Mouse (Mus musculus) adrenal gland, adult (tissue): Measurements from ENCODE around the gene Ldhal6b.

Experiments used
- DNase-seq, 2 experiments: peaks; one replicate each; pipeline ENCODE4 v3.0.0; 2022 to 2023; ENCODE audit warnings: low spot score in 1 of 2; ENCODE audit not compliant: inconsistent age in 2 of 2

The Ldhal6b gene

DNA sequence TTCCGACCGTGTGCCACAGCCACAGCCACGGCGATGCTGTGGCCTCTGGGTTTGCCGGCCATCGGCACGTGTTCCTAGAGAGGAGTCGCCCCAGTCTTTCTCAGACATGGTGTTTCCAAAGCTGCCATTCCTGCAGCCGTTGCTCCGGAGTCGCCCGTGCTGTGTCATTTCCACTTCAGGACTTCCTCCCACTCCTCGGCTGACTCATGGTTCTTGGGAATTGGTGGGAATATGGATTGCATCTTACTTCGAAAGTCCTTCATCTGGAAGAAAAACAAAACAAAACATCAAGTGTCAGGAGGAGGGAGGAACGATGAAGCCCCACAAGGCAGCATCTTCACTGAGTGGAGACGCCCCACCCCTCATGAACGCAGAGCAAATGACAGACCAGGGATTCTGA lies 7.4 kb downstream of the Ldhal6b start:
- DNase-seq, result no peak

DNA sequence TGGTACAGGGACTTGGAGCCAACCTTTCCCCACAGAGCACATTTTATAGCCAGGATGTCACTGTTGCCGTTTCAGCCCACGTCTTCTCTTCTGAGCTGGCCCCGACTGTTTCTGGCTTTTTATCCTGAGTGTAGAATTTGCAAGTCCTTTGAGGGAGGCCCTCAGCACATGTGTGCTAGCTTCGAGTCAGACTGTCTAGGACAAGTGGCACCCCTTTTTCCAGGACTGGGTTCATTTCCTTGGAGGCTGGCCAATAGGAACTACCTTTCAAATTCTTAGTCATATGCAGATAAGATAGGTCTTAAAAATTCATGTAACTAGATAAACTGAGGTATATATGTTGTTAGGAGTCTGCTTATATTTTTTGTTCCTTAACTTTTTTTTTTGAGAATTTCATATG lies 8.2 kb downstream of the Ldhal6b start:
- no peak for DNase-seq

DNA sequence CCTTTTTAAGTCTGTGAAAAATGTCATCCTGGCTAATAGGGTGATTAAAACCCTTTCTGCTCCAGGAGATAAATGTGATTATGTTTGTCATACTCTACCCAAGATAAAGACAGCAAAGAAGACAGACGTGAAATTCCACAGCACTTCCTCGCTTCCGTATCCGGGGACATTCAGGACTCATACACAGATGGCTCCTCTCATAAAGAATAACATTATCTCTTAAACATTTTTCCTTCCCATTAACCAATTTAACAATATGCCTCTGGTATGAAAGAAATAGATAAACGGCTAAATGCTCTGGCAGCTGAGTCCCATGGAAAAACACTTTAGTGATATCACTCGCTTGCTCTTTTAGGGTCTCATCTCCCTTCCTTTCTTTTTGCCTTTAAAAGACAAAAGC lies 11.5 kb downstream of the Ldhal6b start:
- DNase-seq, result no peak

DNA sequence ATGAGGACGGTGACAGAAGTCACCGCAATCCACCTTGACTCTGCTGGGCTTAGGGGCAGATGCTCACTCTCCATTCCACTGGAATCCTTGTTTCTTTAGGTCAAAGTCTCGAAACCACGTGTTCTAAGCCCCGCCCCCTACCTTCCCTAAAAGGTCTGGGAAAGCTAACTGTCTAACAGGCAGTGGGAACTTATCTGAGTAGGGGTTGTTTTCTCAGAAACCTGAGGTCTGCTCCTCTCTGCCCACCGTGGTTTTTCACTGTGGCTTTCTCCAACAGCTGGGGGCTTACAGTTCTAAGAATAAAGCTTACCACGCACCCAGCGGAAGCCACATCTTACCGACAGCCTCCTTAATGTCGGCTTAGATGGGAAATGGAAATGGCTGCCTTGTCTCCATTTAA lies 12.0 kb downstream of the Ldhal6b start:
- DNase-seq, result no peak

DNA sequence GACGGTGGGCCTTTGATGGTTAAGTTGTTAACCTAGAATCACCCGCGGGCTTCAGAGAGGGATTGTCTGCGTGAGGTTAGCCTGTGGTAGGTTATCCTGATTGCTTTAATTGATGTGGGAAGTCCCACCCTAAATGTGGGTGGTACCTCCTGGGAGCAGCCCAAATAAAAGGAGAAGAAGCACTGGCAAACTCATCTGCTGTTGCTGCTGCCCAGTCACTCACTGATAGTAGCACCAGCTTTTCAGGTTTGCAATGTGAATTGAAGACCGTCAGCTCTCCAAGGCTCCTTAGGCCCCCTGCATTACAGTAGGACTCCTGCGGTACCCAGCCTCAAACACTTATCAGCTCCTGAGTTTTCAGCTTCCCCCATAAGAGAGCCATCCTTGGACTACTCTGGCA lies 14.7 kb downstream of the Ldhal6b start:
- no peak for DNase-seq

DNA sequence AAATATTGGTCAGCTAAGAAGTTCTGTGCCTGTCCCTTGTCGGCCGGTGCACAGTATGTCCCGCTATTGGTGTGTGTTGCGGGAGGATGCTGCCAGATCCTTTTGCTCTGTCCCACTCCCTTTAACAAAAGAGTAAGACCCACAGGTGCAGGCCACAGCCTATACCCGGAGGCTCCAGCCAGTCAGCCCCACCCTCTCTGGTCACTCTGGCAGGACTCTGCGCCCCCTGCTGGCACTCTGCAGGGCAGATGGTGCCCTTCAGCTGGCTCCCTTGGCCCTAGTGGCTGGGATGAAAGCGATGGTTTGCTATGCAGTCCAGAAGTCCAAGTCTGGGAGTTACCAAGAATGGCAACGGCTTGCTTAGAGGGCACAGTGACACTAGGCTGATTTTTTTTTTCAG lies 15.9 kb downstream of the Ldhal6b start:
- DNase-seq, result peak; percentile 86 to 95

DNA sequence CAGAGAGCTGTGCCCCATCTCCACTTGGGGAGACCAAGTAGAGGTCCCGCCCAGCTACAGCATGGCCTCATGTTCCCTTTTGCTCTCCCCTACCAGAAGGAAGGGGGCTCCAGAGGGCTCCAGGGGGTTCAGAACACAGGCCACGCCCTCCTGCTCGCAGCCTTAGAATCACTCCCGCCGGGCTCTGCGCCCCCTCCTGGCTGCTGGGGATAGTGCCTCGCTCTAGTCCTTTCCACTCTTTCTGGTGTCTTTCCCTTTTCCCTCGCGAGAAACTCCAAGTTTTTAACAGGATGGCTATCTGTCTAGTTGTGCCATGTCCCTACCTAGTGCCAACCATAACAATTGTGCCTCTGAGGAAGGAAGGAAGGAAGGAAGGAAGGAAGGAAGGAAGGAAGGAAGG lies 16.5 kb downstream of the Ldhal6b start:
- DNase-seq, result peak; percentile 68 to 90

DNA sequence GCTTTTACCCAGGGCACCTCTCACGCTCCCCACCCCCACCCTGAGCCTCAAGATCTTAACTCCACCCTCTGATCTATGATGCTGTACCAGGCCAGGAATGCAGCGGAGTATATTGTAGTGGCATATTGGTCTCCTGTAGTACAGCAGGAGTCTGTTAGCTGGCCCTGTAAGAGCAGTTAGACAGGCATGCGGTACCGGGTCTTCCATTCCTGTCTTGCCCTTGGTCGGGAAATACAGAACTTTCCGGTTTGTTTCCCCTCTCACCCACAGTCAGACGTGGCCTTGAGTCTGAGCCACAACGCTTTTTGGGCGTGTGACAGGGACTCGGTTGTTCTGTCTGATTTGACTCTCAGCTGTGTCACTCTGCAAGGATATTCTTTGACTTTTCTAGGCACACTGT lies 17.3 kb downstream of the Ldhal6b start:
- no peak for DNase-seq

DNA sequence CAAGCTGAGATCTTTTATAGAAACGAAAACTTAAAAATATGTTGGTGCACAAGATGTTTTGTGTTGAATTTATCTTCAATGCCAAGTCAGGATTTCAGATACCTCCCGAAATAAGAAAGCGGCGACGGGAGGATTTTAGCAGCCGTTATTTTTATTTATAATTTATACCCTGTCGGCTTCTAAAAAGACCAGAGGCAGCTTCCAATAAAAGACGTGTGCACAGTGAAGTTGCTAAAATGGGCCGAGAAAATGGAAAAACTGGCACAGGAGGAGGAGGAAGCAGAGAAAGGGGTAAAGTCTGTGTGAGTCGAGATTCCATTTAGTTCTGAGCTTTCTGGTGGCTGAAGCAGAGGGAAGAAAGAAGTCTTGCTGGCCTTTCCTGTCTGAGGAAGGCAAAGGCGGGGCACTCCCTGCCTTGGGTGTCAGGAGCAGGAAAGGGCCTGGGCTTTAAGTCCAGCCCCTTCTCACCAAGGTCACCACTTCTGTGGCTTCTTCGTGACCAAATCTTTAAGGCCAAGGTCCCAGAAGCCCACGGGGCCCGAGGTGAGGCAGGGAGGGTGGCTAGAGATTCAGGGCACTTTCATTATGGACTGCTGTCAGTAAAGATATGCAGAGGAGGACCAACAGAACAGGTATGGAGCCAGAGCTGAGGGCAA lies 18.0 kb downstream of the Ldhal6b start:
- no peak for DNase-seq

DNA sequence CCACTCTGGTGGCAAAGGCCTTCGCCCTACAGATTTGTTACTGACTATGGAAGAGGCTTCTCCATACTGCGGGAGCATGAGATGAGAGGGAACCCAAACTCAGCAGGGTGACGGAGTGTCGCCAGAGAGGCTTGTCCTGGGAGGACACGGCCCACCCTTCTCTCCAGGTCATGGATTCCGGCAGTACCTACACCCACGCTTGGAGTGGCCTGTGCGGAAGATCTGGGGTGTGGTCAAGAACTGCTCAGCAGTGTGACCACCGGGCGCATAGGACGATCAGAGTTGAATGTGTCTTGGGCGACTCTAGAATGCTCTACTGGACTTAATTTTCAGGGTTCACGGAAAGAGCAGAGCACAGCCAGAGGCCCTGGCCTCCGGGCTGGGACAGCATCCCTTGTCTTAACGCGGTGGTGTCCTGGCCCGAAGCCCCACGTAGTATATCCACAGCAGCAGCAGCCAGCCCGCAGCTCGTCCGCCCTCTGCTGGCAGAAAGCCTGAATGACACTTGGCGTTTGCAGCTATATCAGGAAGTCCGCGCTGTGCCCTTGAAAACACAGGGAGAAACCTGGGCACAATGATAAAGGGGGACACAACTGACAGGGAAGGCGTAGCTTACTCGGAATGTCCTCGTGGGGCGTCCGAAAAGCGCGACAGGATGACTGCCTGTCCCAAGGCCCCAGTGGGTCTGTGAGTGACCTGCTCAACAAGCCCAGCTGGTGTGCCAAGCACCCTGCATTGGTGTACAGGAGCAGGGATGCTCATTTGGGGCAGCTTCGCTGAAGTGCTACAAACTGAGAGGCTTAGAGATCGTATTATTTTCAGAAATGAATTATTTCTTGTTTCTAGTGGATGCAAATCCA lies 21.2 kb downstream of the Ldhal6b start:
- peak; percentile 83 to 93 for DNase-seq

DNA sequence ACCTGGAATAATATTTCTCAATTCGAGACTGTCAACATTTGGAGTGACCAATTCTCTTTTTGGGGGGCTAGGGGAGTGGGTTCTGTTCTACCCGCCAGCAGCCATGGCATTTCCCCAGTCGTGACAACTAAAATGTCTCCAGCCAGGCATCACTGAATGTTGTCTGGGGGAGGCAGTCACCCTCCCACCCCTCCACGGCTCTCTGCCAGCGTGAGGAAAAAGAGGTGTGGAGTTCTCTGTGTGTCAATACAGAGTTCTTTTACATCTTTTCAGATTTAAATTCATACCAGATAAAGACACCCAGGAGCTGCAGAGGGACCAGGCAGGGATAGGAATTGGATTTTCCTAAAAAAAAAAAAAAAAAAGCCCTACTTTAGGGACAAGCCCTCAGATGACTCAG lies 22.4 kb downstream of the Ldhal6b start:
- no peak for DNase-seq

DNA sequence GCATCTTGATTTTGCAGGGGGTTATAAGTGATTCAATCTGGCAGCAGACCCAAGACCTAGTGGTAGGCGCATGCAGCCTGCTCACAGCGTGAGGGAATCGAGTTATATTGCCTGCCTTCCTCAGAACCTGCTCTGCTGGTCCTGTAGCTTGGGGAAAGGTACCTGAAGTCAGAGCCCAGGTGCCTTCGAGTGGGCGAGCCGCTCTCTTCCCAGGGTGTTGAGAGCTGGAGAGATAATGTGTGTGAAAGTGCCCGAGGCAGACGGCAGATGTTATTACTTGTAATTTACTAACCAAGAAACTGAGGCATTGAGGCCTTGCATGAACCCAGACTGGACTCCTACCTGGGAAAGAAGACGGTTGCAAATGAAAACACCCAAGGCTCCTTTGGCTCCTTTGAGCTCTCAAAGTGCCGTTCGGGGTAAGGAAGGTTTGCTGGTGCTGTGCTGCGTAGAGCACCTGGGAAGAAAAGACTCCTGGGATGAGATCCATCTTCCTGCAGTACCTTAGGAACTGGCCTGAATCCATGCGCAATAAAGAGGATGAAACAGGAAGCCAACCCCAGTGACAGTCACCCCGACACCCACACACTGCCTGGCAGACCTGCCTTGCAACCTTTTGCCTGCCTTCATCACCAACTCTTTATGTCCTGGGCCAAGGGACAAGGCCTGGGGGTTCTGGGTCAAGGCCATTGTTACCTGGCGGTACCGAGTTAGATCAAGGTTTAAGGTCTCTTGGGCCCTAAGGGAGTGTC lies 22.9 kb downstream of the Ldhal6b start:
- DNase-seq, result no peak

DNA sequence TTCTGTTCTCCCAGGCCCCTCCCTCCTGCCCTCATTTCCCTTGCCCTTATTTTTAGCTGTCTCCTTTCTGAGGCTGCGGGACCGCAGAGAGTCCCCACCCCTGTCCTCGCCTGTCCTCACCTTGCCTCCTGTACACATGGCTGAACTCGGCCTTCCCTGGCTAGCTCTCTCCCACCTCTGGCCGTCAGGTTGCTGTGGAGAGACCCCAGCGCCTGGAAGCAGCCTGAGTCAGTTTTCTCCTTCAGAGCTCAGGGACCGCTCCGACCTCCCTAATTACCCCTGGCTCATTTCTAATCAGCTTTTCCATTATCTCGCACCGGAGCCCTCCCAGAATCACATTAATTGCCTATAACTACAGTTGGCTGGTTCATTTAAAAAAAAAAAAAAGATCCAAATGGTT lies 27.9 kb downstream of the Ldhal6b start:
- no peak for DNase-seq

DNA sequence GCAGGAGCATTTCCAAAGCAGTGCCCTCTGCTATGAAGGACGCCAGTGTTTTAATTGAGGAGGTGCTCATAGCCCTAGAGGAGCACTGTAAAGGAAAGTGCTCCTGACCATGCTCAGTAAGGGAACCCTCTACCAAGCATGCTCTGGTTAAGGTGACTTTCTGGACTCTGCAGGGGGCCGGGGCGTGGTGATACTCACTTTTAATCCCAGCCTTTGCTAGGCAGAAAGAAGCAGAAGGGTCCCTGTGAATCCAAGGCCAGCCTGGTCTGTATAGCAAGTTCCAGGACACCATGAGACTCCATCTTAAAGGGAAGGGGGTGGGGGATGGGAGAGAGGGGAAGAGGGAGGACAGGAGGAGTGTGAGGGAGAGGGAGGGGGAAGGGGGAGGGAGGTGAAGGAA lies 30.2 kb downstream of the Ldhal6b start:
- no peak for DNase-seq

DNA sequence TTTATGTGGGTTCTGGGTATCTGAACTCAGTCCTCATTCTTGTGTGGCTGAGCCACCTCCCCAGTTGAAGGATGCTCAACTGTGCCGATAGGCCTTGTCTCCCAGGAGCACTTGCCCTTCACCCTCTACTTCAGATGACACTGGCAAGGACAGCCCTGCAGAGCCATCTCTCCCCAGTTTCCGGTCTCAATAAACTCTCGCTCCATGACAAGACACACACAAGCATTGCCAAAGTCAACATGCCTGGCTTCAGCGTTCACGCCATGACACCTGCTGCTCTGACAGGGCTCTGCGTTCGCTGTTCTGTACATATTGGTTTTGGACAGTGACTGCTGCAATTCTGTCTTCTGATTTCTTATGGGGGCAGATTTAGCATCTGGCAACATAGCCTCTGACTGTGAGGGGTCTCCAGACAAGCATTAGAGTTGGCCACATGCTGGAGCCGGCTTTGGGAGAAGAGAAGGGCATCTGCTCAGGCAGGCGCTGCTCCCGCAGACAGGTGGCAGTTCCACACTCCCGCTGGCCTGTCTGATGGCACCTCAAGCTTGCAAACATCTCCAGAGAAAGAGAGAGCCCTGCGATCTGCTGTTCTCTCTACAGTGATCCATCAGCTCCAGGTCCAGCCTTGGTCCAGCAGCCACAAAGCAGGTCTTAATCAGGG lies 31.6 kb downstream of the Ldhal6b start:
- no peak for DNase-seq

DNA sequence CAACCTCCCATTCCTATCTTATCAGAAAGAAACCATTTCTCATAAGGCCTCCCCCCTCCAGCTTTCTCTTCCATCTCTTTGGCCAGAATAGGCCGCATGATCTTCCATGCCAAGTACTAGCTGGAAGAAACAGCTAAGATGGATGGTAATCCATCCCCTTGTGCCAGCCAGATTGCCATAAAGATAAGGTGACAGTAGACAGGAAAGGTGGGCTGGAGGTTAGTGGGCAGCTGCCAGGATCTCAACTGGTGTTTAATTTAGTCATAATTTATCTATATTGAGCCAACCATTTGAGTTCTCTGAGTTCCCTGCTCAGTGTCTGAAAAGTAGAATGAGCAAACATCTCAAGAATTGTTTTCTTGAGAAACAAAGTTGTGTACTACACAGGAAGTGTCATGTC lies 32.9 kb downstream of the Ldhal6b start:
- no peak for DNase-seq

DNA sequence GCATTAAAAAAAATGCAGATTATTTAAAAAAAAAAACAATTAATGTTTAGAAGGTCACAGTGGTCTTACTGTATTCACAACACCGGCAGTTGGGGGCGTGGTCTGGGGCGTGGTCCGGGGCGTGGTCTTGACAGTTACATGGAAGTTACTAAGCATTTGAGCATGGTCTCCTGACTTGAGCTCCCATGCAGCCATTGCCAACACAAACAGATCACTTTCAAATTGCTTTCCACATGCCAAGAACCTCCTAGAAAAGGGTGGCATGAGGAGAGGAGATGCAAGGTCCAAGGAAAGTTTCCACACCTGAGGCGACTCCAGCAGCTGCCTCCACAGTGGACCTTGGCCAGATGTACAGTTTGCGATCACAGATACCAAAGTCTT lies 40.6 kb downstream of the Ldhal6b start:
- peak; percentile 19 to 49 for DNase-seq

DNA sequence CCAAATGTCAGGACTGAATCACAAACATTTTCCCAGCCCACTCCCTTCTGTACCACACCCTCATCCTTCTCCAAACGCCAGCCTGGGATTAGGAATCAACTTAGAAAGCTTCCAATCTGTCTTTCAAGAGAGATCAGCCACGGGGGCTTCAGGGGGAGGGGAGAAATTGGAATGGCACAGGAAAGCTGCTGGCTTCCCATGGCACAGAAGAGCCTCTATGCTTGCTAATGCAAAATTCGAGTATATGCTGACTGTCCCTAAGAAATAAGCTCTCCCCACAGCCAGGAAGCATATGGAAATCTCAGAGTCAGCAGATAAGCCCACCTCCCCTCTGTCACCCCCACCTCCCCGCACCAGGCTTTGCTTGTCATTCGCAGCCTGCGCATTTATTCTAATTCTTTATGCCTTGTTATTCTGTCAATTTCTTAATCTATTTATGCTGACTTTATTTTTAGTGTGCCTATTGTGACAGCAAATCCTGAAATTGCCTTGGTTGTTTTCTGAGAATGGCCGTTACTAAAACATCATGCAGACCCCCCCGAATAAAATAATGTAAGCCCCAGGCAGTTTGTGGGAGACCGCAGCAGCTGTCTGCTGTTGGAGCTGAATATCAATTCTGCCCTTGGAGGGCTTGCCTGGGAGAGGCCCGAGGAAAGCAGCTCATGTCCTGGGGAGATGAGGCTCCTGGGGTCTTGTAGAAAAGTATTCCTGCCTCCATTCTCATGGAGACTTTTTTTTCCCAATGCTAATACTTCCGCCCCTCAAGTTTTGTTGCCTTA lies 41.2 kb downstream of the Ldhal6b start:
- DNase-seq, result no peak

DNA sequence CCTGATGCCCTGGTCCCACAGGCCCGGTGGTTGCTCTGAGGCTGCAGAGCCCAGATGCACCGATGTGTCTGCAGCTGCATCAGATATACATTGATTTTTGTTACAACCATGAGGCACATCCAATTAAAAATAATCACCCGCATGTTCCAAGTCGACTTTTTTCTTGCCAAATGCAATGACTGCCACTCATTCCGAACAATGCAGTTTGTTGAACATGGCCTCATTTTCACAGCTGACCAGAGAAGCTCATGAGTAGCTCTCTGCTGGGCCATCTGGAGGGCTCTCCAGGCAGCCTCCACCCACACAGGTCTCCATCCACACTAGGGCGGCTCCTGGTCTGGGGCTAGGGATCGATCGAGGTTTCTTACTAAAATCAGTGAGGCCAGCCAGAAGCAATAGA lies 45.6 kb downstream of the Ldhal6b start:
- DNase-seq, result no peak

DNA sequence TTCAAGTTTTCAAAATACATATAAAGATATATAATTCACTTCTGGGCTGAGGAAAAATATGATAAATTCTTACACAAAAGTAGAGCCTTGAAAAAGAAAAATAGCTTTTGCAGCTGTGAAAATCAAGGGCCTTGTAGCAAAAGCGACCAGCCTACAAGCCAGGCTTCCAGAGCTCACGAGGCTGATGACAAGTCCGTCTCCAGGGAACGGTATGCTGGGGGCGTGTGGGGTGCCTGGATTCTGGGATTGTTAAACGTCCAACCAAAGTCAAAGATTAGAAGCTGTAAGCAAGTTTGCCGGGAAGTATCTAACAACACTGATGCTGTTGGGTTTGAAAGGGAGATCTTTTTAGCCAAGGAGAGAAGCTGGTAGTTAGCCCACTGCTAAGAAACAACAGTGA lies 47.0 kb downstream of the Ldhal6b start:
- no peak for DNase-seq

DNA sequence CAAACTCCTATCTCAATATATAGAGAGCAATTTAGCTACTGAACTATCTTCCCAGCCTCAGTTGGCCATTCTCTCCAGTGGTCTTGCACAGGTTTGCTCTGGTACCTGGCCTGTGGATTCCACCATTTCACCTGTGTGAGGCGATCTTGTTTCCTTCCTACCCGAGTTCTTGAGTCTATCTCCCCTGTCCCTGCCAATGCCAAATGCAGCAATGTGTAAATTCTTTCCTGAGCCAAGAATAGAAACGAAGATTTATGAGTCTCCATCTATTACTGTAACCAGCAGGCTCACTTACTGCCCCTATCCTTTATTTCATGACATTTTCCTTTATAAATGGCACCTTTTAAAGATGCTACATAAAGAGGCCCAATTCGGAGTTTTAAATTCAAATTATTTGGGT lies 47.5 kb downstream of the Ldhal6b start:
- no peak for DNase-seq
